Mouse (Mus musculus) MEL (cell line): ENCODE data around the gene Mfap4. TPM values are rescaled to one million over a fixed set of nuclear protein-coding genes. Genes with fewer than 3 reads are reported as not detected.

ENCODE experiments used
- DNase-seq: peaks from one replicate; pipeline ENCODE4 v3.0.0; 2011; ENCODE audit warnings: low read depth, low spot score
- H3K27ac ChIP-seq: 2 replicates; pipeline ENCODE4 v1.5.1; 2012; ENCODE audit warnings: low read depth, mild to moderate bottlenecking, control low read depth, low read length, moderate library complexity; ENCODE audit not compliant: control insufficient read depth
- H3K27me3 ChIP-seq, 2 experiments: fragments of 150-350 bp in 1 of 2; sonication (generic) in 1 of 2; 2 replicates each; pipeline ENCODE4 v1.6.1; 2012; ENCODE audit warnings: low read length in 2 of 2, mild to moderate bottlenecking in 2 of 2, improper control_type of control experiment in 1 of 2, moderate library complexity in 1 of 2; ENCODE audit not compliant: insufficient read depth in 2 of 2, control insufficient read depth in 1 of 2
- H3K36me3 ChIP-seq, 2 experiments: 2 replicates each; pipeline ENCODE4 v1.6.1; 2012 to 2014; ENCODE audit warnings: low read length in 2 of 2, improper control_type of control experiment in 1 of 2, inconsistent platforms in 1 of 2, mild to moderate bottlenecking in 1 of 2; ENCODE audit not compliant: insufficient read depth in 2 of 2, control insufficient read depth in 1 of 2
- H3K4me1 ChIP-seq, 2 experiments: fragments of 150-350 bp in 1 of 2; sonication (generic) in 1 of 2; 2 replicates each; pipeline ENCODE4 v1.6.1; 2012; ENCODE audit warnings: low read length in 2 of 2, improper control_type of control experiment in 1 of 2, mild to moderate bottlenecking in 1 of 2; ENCODE audit not compliant: insufficient read depth in 2 of 2, control insufficient read depth in 1 of 2
- H3K4me3 ChIP-seq, 2 experiments: fragments of 150-350 bp in 1 of 2; sonication (generic) in 1 of 2; 2 replicates each; pipeline ENCODE4 v1.5.1; 2012; ENCODE audit warnings: low read depth in 2 of 2, low read length in 2 of 2, mild to moderate bottlenecking in 2 of 2, moderate library complexity in 2 of 2, control low read depth in 1 of 2, improper control_type of control experiment in 1 of 2; ENCODE audit not compliant: control insufficient read depth in 1 of 2, insufficient read depth in 1 of 2
- H3K79me2 ChIP-seq: 2 replicates; pipeline ENCODE4 v1.6.1; 2012; ENCODE audit warnings: mild to moderate bottlenecking, low read length, moderate library complexity; ENCODE audit not compliant: control insufficient read depth, poor library complexity, insufficient read depth
- H3K9ac ChIP-seq: 2 replicates; pipeline ENCODE4 v1.6.1; 2012; ENCODE audit warnings: low read depth, mild to moderate bottlenecking, control low read depth, low read length, moderate library complexity; ENCODE audit not compliant: control insufficient read depth, poor library complexity, severe bottlenecking
- H3K9me3 ChIP-seq: fragments of 150-350 bp; sonication (generic); replicated peaks from 2 replicates; pipeline ENCODE4 v1.6.1; 2012; ENCODE audit warnings: mild to moderate bottlenecking, low read length, improper control_type of control experiment, moderate library complexity; ENCODE audit not compliant: insufficient read depth
- CHD1 ChIP-seq: IDR thresholded peaks from 2 replicates; pipeline ENCODE4 v1.6.1; 2012; ENCODE audit warnings: low read depth, mild to moderate bottlenecking, inconsistent platforms, low read length, improper control_type of control experiment
- CTCF ChIP-seq, 3 experiments: IDR thresholded peaks in 2 of 3; conservative IDR thresholded peaks in 1 of 3; 2 replicates each; pipeline ENCODE4 v1.5.1; 2011 to 2012; ENCODE audit warnings: low read length in 3 of 3, low read depth in 2 of 3, mild to moderate bottlenecking in 2 of 3, improper control_type of control experiment in 1 of 3, inconsistent platforms in 1 of 3, mixed read lengths in 1 of 3, moderate library complexity in 1 of 3; ENCODE audit not compliant: control insufficient read depth in 1 of 3, insufficient read depth in 1 of 3, poor library complexity in 1 of 3, severe bottlenecking in 1 of 3
- E2F4 ChIP-seq: IDR thresholded peaks from 2 replicates; pipeline ENCODE4 v1.6.1; 2011; ENCODE audit warnings: low read depth, low read length, improper control_type of control experiment, borderline replicate concordance
- ELF1 ChIP-seq: IDR thresholded peaks from 2 replicates; pipeline ENCODE4 v1.6.1; 2014; ENCODE audit warnings: low read depth, mild to moderate bottlenecking, inconsistent platforms, low read length, improper control_type of control experiment, moderate library complexity
- EP300 ChIP-seq, 2 experiments: IDR thresholded peaks; 2 replicates each; pipeline ENCODE4 v1.6.1; 2011; ENCODE audit warnings: improper control_type of control experiment in 2 of 2, low read length in 2 of 2, low read depth in 1 of 2, mild to moderate bottlenecking in 1 of 2
- ETS1 ChIP-seq: IDR thresholded peaks from 2 replicates; pipeline ENCODE4 v1.6.1; 2012; ENCODE audit warnings: low read depth, mild to moderate bottlenecking, inconsistent platforms, low read length, improper control_type of control experiment, moderate library complexity
- GATA1 ChIP-seq: IDR thresholded peaks from 2 replicates; pipeline ENCODE4 v1.6.1; 2011; ENCODE audit warnings: low read depth, low read length, improper control_type of control experiment
- HCFC1 ChIP-seq: IDR thresholded peaks from 2 replicates; pipeline ENCODE4 v1.6.1; 2012; ENCODE audit warnings: low read depth, mild to moderate bottlenecking, inconsistent platforms, low read length, improper control_type of control experiment, moderate library complexity
- JUND ChIP-seq: IDR thresholded peaks from 2 replicates; pipeline ENCODE4 v1.6.1; 2011; ENCODE audit warnings: low read depth, mild to moderate bottlenecking, improper control_type of control experiment, low read length
- KAT2A ChIP-seq: conservative IDR thresholded peaks from 2 replicates; pipeline ENCODE4 v1.6.1; 2012; ENCODE audit warnings: low read depth, low read length, improper control_type of control experiment, inconsistent platforms
- MAFK ChIP-seq: IDR thresholded peaks from 2 replicates; pipeline ENCODE4 v1.6.1; 2011; ENCODE audit warnings: low read depth, mild to moderate bottlenecking, low read length, improper control_type of control experiment, borderline replicate concordance
- MAX ChIP-seq: IDR thresholded peaks from 2 replicates; pipeline ENCODE4 v1.6.1; 2011; ENCODE audit warnings: low read length, improper control_type of control experiment
- MEF2A ChIP-seq: IDR thresholded peaks from 2 replicates; pipeline ENCODE4 v1.6.1; 2014; ENCODE audit warnings: low read depth, mild to moderate bottlenecking, inconsistent platforms, low read length, improper control_type of control experiment; ENCODE audit not compliant: poor library complexity, insufficient replicate concordance, severe bottlenecking; ENCODE audit errors: extremely low read depth
- NRF1 ChIP-seq: IDR thresholded peaks from 2 replicates; pipeline ENCODE4 v1.6.1; 2014; ENCODE audit warnings: low read depth, mild to moderate bottlenecking, inconsistent platforms, low read length, improper control_type of control experiment, moderate library complexity; ENCODE audit not compliant: poor library complexity, insufficient read depth, severe bottlenecking
- POLR2AphosphoS2 ChIP-seq: IDR thresholded peaks from 2 replicates; pipeline ENCODE4 v1.6.1; 2011; ENCODE audit warnings: low read length, improper control_type of control experiment
- POLR2AphosphoS5 ChIP-seq: IDR thresholded peaks from 2 replicates; pipeline ENCODE4 v1.6.1; 2012; ENCODE audit warnings: low read depth, borderline replicate concordance, mild to moderate bottlenecking, inconsistent platforms, low read length, moderate library complexity, mixed read lengths
- RCOR1 ChIP-seq: IDR thresholded peaks from 2 replicates; pipeline ENCODE4 v1.6.1; 2012; ENCODE audit warnings: low read depth, mild to moderate bottlenecking, inconsistent platforms, low read length, improper control_type of control experiment
- SIN3A ChIP-seq: IDR thresholded peaks from 2 replicates; pipeline ENCODE4 v1.6.1; 2012; ENCODE audit warnings: low read length, improper control_type of control experiment, inconsistent platforms
- TBP ChIP-seq: IDR thresholded peaks from 2 replicates; pipeline ENCODE4 v1.8.0; 2011; ENCODE audit warnings: low read depth, low read length, improper control_type of control experiment
- UBTF ChIP-seq: IDR thresholded peaks from 2 replicates; pipeline ENCODE4 v1.6.1; 2012; ENCODE audit warnings: low read depth, mild to moderate bottlenecking, inconsistent platforms, low read length, improper control_type of control experiment, moderate library complexity, borderline replicate concordance; ENCODE audit not compliant: insufficient read depth
- ZNF384 ChIP-seq: IDR thresholded peaks from 2 replicates; pipeline ENCODE4 v1.6.1; 2012; ENCODE audit warnings: low read depth, mild to moderate bottlenecking, inconsistent platforms, low read length, improper control_type of control experiment
- polyA plus RNA-seq, 2 experiments: library from polyadenylated mRNA; stranded (reverse) in 1 of 2; unstranded in 1 of 2; fragments of >175 nt in 1 of 2; fragments of >200 nt in 1 of 2; gene quantifications; 2 replicates each; pipeline versions ENCODE4 v1.2.1 to v1.2.4; 2012; ENCODE audit warnings: low replicate concordance in 2 of 2, low read depth in 1 of 2; ENCODE audit not compliant: insufficient read length in 2 of 2, insufficient read depth in 1 of 2, missing spikeins in 1 of 2
- total RNA-seq: library from RNA; depleted of rRNA; stranded (reverse); fragments of 300-350 nt; gene quantifications from 2 replicates; pipeline ENCODE4 v1.2.3, GENCODE M21; 2012; rRNA removed

The Mfap4 gene
- total and polyA plus RNA-seq, 3 experiments = not detected

- Histone ChIP-seq H3K9me3 (no peaks in the 10 kb centered on the region), H3K4me1 (peaks cover 0 to 5% of the 10 kb centered on the region in 2 experiments; a peak in 2 of 4 replicates), H3K9ac (no peak overlapping the region), H3K27ac (no peak overlapping the region)
- TF ChIP-seq GATA1 = peak; percentile 70
- TF ChIP-seq RCOR1 = 0 out of 2 replicates have a peak, but pooled peaks have one; percentile 57
- no peak for TF ChIP-seq MAFK
- peak in 1 of 2 experiments; percentile 15; a peak in 1 of 4 replicates for TF ChIP-seq EP300 (IDR thresholded peaks at IDR 0.05; ENCODE audit: low read depth in 1 of 2, low read length in 2 of 2)
- TF ChIP-seq, all 39 proteins: peak for 3
- Histone ChIP-seq H3K4me3 (no peak overlapping the region), H3K36me3 (peaks cover 0 to 4% of the 10 kb centered on the region in 2 experiments; a peak in 2 of 4 replicates), H3K79me2 (no peaks in the 10 kb centered on the region), H3K27me3 (no peaks in the 10 kb centered on the region)
- no peak for DNase-seq
Observed at GRCm38 (mm10) chr11:61536952-61537351, 51.7 kb downstream of the Mfap4 start.

GRCm38 (mm10) chr11:61537362-61537761, 52.1 kb downstream of the Mfap4 start:
- Histone ChIP-seq H3K4me3 (no peak overlapping the region), H3K9me3 (no peaks in the 10 kb centered on the region), H3K27ac (no peak overlapping the region), H3K36me3 (peaks cover 0 to 4% of the 10 kb centered on the region in 2 experiments; a peak in 2 of 4 replicates), H3K27me3 (no peaks in the 10 kb centered on the region), H3K4me1 (peaks cover 0 to 5% of the 10 kb centered on the region in 2 experiments; a peak in 2 of 4 replicates), H3K79me2 (no peaks in the 10 kb centered on the region), H3K9ac (no peak overlapping the region)
- no peak for DNase-seq
- TF ChIP-seq TBP (no peak), MAX (no peak), HCFC1 (no peak), UBTF (no peak), KAT2A (no peak), ZNF384 (no peak), MEF2A (no peak), ELF1 (no peak), CTCF (IDR thresholded peaks at IDR 0.05 in 2 of 3, conservative IDR thresholded peaks at IDR 0.05 in 1 of 3; ENCODE audit: control insufficient read depth in 1 of 3, insufficient read depth in 1 of 3, low read depth in 2 of 3, low read length in 3 of 3, poor library complexity in 1 of 3, severe bottlenecking in 1 of 3) (no peak), RCOR1 (no peak), E2F4 (no peak), CHD1 (no peak), POLR2AphosphoS2 (no peak), NRF1 (no peak), ETS1 (no peak), SIN3A (no peak), JUND (no peak), POLR2AphosphoS5 (no peak)

Other genes starting within 250 kb of the Mfap4 start
- 9.6 and 11.0 TPM in 2 replicates for gene Aldh3a2, start 218.0 kb upstream of the Mfap4 start, total RNA-seq
- 10 to 100 TPM in 1 of 2 experiments, not detected in 1; 15.0 TPM for gene Aldh3a2, start 218.0 kb upstream of the Mfap4 start, polyA plus RNA-seq
- 0.10 and 0.15 TPM in 2 replicates for gene Slc47a2, start 142.6 kb upstream of the Mfap4 start, total RNA-seq
- under 1 TPM in 1 of 2 experiments, not detected in 1; 0.25 TPM for gene Slc47a2, start 142.6 kb upstream of the Mfap4 start, polyA plus RNA-seq
- 0.04 TPM in 1 of 2 replicates, not detected in the other for gene Slc47a1, start 107.1 kb upstream of the Mfap4 start, total RNA-seq
- not detected for gene Slc47a1, start 107.1 kb upstream of the Mfap4 start, polyA plus RNA-seq
- gene Rnf112, start 31.3 kb upstream of the Mfap4 start, total RNA-seq = not detected in 2 replicates
- gene Rnf112, start 31.3 kb upstream of the Mfap4 start, polyA plus RNA-seq = not detected
- gene Mapk7, start 9.0 kb downstream of the Mfap4 start, total RNA-seq = 12.6 and 12.7 TPM in 2 replicates
- gene Mapk7, start 9.0 kb downstream of the Mfap4 start, polyA plus RNA-seq = 10 to 100 TPM in 1 of 2 experiments, not detected in 1; 25.3 TPM
- gene B9d1, start 19.7 kb downstream of the Mfap4 start, total RNA-seq = 27.2 and 29.5 TPM in 2 replicates
- gene B9d1, start 19.7 kb downstream of the Mfap4 start, polyA plus RNA-seq = 10 to 100 TPM in 1 of 2 experiments, not detected in 1; 22.5 TPM
- 8.6 and 8.8 TPM in 2 replicates for gene Epn2, start 94.3 kb downstream of the Mfap4 start, total RNA-seq
- gene Epn2, start 94.3 kb downstream of the Mfap4 start, polyA plus RNA-seq = 10 to 100 TPM in 1 of 2 experiments, not detected in 1; 12.5 TPM
- gene Grap, start 167.8 kb downstream of the Mfap4 start, total RNA-seq = 1.8 TPM in 2 replicates
- gene Grap, start 167.8 kb downstream of the Mfap4 start, polyA plus RNA-seq = 1 to 10 TPM in 1 of 2 experiments, not detected in 1; 2.3 TPM
- 6.2 and 9.7 TPM in 2 replicates for gene Fam83g, start 198.7 kb downstream of the Mfap4 start, total RNA-seq
- gene Fam83g, start 198.7 kb downstream of the Mfap4 start, polyA plus RNA-seq = 1 to 10 TPM in 1 of 2 experiments, not detected in 1; 5.4 TPM
- not detected in 2 replicates for gene Slc5a10, start 235.4 kb downstream of the Mfap4 start, total RNA-seq
- gene Slc5a10, start 235.4 kb downstream of the Mfap4 start, polyA plus RNA-seq = under 1 TPM in 1 of 2 experiments, not detected in 1; 0.08 TPM